Mouse (Mus musculus) embryonic facial prominence, embryonic 12.5 days (tissue): ENCODE results near the gene Dao. TPM values are rescaled to one million over a fixed set of nuclear protein-coding genes. Genes with fewer than 3 reads are reported as not detected.

Experiments
- ATAC-seq: fragments of 200-750 bp; cut with Nextera tagmentation; 2 replicates; pipeline ENCODE4 v1.8.0; 2017; ENCODE audit not compliant: insufficient number of reproducible peaks, insufficient read depth, low FRiP score, low TSS enrichment
- H3K27ac ChIP-seq: fragments of 300-500 bp; sonication (generic); 2 replicates; pipeline ENCODE4 v1.5.1; 2016; ENCODE audit warnings: mild to moderate bottlenecking
- H3K27me3 ChIP-seq: fragments of 300-500 bp; sonication (generic); 2 replicates; pipeline ENCODE4 v1.6.1; 2016; ENCODE audit warnings: mild to moderate bottlenecking, moderate library complexity
- H3K36me3 ChIP-seq: fragments of 300-500 bp; sonication (generic); 2 replicates; pipeline ENCODE4 v1.6.1; 2016; ENCODE audit warnings: mild to moderate bottlenecking
- H3K4me1 ChIP-seq: fragments of 300-500 bp; sonication (generic); 2 replicates; pipeline ENCODE4 v1.6.1; 2016
- H3K4me2 ChIP-seq: fragments of 300-500 bp; sonication (generic); replicated peaks from 2 replicates; pipeline ENCODE4 v1.6.1; 2016; ENCODE audit warnings: mild to moderate bottlenecking, moderate library complexity
- H3K4me3 ChIP-seq: fragments of 300-500 bp; sonication (generic); 2 replicates; pipeline ENCODE4 v1.5.1; 2016; ENCODE audit warnings: mild to moderate bottlenecking
- H3K9ac ChIP-seq: fragments of 300-500 bp; sonication (generic); 2 replicates; pipeline ENCODE4 v1.6.1; 2016; ENCODE audit warnings: mild to moderate bottlenecking, moderate library complexity
- H3K9me3 ChIP-seq: fragments of 300-500 bp; sonication (generic); 2 replicates; pipeline ENCODE4 v1.6.1; 2016; ENCODE audit warnings: mild to moderate bottlenecking, moderate library complexity
- WGBS: fragments of 180-500 bp; shearing (Covaris S2); methylation state at CpG from one replicate; pipeline ENCODE4 v1.1.7; 2016; 5-methylcytosine and 5-hydroxymethylcytosine counted together
- polyA plus RNA-seq: library from polyadenylated mRNA; unstranded; fragments of >200 nt; fragmentation: Nextera tagmentation; extraction: Ambion mirVana; gene quantifications from 2 replicates; pipeline ENCODE4 v1.2.1, GENCODE M21; 2016

The Dao gene
- polyA plus RNA-seq, 1 experiment from 2014 or later, result not detected

GRCm38 (mm10) chr5:113971434-113971960 is 32.0 kb upstream of the Dao start:
- ATAC-seq, result no peak
- Histone ChIP-seq H3K4me1 (peaks cover 32% of the 10 kb centered on the region), H3K27ac (no peak overlapping the region), H3K4me3 (no peak overlapping the region), H3K9ac (no peak overlapping the region), H3K27me3 (no peaks in the 10 kb centered on the region), H3K9me3 (no peaks in the 10 kb centered on the region), H3K4me2 (no peak overlapping the region), H3K36me3 (peaks cover 30% of the 10 kb centered on the region)
- WGBS, result 71% methylated on average over 10 of the region's 10 CpGs

DNA sequence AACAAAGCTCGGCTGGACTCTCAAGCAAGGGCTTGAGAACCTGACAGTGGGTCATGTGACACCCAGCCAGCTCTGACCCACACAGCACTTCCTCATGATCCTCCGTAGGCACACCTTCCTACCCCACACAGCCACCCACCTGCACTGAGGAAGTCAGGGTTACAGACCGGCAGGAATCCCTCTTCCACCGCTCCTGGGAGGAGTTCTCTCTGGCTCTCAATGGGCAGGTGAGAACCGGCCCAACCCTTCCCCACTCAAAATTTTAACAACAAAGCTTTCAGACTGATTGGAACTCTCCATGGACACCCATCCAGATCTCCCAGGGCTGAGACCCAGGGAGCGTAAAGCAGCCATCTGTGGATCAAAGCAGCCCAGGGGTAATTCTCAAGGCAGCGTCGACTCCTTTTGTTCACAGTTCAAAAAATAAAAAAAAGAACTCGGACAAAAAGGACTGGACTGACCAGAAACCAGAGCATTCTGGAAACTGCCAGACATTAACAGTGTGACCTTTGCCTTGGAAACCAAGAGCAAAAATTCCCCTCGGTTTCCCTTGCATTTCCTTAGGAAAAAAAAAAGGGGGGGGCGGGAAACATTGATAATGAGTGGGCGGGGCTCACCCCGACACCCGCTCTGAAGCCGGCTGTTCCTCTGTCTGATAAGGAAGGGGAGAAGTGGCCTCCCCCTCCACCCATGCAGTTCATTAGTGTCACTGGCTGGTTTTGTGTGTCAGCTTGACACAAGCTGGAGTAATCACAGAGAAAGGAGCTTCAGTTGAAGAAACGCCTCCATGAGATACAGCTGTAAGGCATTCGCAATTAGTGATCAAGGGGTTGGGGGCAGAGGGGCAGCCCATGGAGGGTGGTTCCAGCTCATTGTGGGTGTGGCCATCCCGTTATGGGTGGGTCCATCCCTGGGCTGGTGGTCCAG is 30.7 kb upstream of the Dao start:
- no peak overlapping the region for H3K4me3 ChIP-seq
- H3K27me3 ChIP-seq, result no peaks in the 10 kb centered on the region
- WGBS, result 26% methylated on average over 18 of the region's 18 CpGs
- 0 out of 2 replicates have a peak overlapping the region, but pooled peaks have one; percentile 54 for H3K27ac ChIP-seq
- no peaks in the 10 kb centered on the region for H3K9me3 ChIP-seq
- peaks cover 39% of the 10 kb centered on the region for H3K36me3 ChIP-seq
- H3K4me1 ChIP-seq, result peaks cover 32% of the 10 kb centered on the region
- no peak overlapping the region for H3K4me2 ChIP-seq
- no peak overlapping the region for H3K9ac ChIP-seq
- ATAC-seq, result peak; percentile 42; the same call in 1 of the 2 replicates

DNA sequence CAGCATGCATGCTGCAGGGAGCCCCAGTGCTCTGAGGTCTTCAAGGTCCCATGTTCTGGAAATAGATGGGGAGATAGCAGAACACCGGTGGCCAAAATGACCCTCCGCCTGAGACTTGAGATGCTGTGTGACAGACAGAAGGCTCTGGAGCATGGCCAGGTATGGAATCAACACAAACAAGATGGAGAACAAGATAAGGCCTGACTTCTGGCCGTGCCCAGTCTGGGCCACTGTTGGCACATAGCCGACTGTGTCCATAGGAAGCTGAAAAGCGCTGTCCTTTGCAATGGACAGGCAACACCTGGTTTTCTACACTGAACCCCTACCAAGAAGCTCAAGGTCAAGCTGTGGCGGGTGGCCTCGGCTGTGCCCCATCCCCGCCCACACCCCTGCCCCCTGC is 29.7 kb upstream of the Dao start:
- H3K9ac ChIP-seq, result no peak overlapping the region
- peaks cover 38% of the 10 kb centered on the region for H3K36me3 ChIP-seq
- no peaks in the 10 kb centered on the region for H3K9me3 ChIP-seq
- no peak overlapping the region for H3K27ac ChIP-seq
- 82% methylated on average over 8 of the region's 8 CpGs for WGBS
- no peaks in the 10 kb centered on the region for H3K27me3 ChIP-seq
- peaks cover 32% of the 10 kb centered on the region for H3K4me1 ChIP-seq
- no peak for ATAC-seq
- no peak overlapping the region for H3K4me2 ChIP-seq
- H3K4me3 ChIP-seq, result no peak overlapping the region

- Histone ChIP-seq H3K9me3 (no peaks in the 10 kb centered on the region), H3K4me1 (peaks cover 32% of the 10 kb centered on the region), H3K4me3 (no peak overlapping the region), H3K27ac (0 out of 2 replicates have a peak overlapping the region, but pooled peaks have one; percentile 17), H3K9ac (no peak overlapping the region), H3K27me3 (no peaks in the 10 kb centered on the region), H3K4me2 (no peak overlapping the region), H3K36me3 (peaks cover 30% of the 10 kb centered on the region)
- no peak for ATAC-seq
- 47% methylated on average over 15 of the region's 15 CpGs for WGBS
These were observed 28.9 kb upstream of the Dao start for GRCm38 (mm10) chr5:113974576-113974975.

DNA sequence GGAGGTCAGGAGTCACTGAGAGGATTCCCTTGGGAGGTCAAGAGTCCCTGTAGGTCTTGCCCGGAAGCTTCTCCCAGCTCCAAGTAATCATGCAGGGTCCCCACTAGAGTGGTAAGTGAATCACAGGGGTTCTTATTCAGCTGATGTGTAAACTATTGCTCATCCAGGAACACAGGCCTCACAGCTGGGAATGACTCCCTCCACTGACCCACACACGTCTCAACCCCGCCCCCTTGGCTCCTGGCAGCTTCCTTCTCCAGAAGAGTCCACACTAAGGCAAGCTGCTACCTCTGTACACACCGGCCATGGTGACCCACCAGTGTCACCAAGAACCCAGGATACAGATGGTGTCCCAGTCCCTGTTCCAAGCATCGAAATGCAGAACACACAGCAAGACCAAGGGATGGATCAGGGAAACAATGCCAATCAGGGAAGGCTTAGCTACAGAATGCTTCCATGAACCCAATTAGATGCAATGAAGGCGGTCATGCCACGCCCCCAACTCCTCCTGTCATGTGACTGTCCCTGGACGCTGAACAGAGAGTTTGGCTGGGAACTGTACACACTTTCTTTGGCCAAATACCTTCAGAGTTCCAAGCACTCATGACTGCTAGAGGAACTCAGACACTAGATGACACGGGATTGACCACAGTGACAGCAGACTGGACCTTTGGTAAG is 27.8 kb upstream of the Dao start:
- Histone ChIP-seq H3K27me3 (no peaks in the 10 kb centered on the region), H3K4me2 (no peak overlapping the region), H3K4me1 (peaks cover 36% of the 10 kb centered on the region), H3K9me3 (no peaks in the 10 kb centered on the region), H3K36me3 (peaks cover 21% of the 10 kb centered on the region), H3K27ac (no peak overlapping the region), H3K4me3 (no peak overlapping the region), H3K9ac (no peak overlapping the region)
- ATAC-seq, result no peak
- WGBS, result 69% methylated on average over 9 of the region's 9 CpGs

- WGBS, result 88% methylated on average over 8 of the region's 8 CpGs
- H3K36me3 ChIP-seq, result peaks cover 27% of the 10 kb centered on the region
These were observed 26.9 kb upstream of the Dao start for GRCm38 (mm10) chr5:113976597-113976996.

DNA sequence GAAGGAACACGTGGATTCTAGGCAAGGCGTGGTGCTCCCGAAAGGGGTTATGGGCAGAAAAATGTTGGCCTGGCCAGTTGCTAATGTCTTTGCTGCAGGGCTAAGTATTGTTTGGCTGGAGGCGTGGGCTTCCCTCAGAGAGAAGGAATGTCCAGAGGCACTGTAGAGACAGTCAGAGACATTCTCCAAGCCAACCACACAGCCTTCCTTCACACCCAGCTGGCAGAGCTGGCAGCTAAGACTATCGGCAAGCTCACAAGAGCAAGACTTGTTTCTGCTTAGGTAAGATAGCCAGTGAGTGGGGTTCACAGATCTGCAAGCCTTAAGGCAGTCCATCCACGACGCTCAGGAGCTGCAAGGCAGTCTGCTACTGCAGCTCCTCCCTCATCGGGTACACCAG is 26.2 kb upstream of the Dao start:
- 44% methylated on average over 8 of the region's 8 CpGs for WGBS
- Histone ChIP-seq H3K9me3 (no peaks in the 10 kb centered on the region), H3K27ac (peak overlapping the region; percentile 13; the same call in 1 of the 2 replicates), H3K27me3 (no peaks in the 10 kb centered on the region), H3K4me2 (no peak overlapping the region), H3K4me1 (peaks cover 34% of the 10 kb centered on the region), H3K36me3 (peaks cover 30% of the 10 kb centered on the region), H3K9ac (no peak overlapping the region), H3K4me3 (no peak overlapping the region)
- no peak for ATAC-seq

More at GRCm38 (mm10) chr5:113976597-113976996, 26.9 kb upstream of the Dao start:
- H3K4me2 ChIP-seq, result no peak overlapping the region
- H3K4me3 ChIP-seq, result no peak overlapping the region
- H3K9ac ChIP-seq, result no peak overlapping the region
- H3K27me3 ChIP-seq, result no peaks in the 10 kb centered on the region
- H3K27ac ChIP-seq, result no peak overlapping the region
- no peak for ATAC-seq
- no peaks in the 10 kb centered on the region for H3K9me3 ChIP-seq
- peaks cover 36% of the 10 kb centered on the region for H3K4me1 ChIP-seq

DNA sequence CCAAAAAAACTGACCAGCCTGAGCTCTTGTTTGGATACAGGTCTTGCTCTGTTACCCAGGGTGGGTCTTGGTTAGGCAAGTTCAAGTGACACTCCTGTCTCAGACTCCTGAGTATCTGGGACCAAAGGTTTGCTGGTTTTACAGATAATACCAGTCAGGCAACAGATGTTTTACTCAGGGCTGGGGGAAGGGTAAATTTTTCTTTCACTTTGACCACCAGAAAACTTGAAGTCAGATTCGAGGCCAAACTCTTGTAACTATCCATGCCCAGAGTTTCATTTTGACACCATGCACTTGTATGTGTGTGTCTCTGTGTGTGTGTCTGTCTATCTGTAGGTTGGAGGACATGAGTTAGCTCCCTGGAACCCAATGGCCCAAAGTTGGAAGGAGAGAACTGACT is 23.0 kb upstream of the Dao start:
- Histone ChIP-seq H3K27ac (no peak overlapping the region), H3K27me3 (no peaks in the 10 kb centered on the region), H3K4me2 (no peak overlapping the region), H3K9ac (no peak overlapping the region), H3K4me3 (no peak overlapping the region), H3K9me3 (no peaks in the 10 kb centered on the region), H3K4me1 (peaks cover 9% of the 10 kb centered on the region; the same call in 1 of the 2 replicates), H3K36me3 (peaks cover 37% of the 10 kb centered on the region)
- ATAC-seq, result no peak
- WGBS, result 92% methylated on average over 1 of the region's 1 CpGs

DNA sequence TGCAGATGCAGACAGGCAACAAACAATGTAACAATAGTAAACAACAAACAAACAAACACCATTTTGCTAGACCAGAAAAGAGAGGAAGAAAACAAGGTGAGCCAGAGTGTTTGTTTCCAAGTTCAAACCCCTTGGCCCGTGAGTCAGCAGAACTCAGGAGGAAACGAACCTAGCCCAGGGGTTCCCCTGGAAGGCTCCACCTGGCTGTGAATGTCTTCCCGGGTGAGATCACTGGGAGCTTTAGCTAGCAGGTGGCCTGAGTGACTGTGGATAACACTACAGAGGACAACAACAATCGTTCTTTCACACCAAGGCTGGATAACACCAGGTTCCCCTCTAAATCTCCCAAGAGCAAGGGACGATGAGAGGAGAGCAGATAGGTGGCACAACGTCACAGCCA is 22.3 kb upstream of the Dao start:
- Histone ChIP-seq H3K27ac (no peak overlapping the region), H3K36me3 (peaks cover 37% of the 10 kb centered on the region), H3K4me3 (no peak overlapping the region), H3K4me2 (no peak overlapping the region), H3K9ac (no peak overlapping the region), H3K4me1 (peaks cover 13% of the 10 kb centered on the region; the same call in 1 of the 2 replicates), H3K9me3 (no peaks in the 10 kb centered on the region), H3K27me3 (no peaks in the 10 kb centered on the region)
- 82% methylated on average over 6 of the region's 6 CpGs for WGBS
- ATAC-seq, result no peak

DNA sequence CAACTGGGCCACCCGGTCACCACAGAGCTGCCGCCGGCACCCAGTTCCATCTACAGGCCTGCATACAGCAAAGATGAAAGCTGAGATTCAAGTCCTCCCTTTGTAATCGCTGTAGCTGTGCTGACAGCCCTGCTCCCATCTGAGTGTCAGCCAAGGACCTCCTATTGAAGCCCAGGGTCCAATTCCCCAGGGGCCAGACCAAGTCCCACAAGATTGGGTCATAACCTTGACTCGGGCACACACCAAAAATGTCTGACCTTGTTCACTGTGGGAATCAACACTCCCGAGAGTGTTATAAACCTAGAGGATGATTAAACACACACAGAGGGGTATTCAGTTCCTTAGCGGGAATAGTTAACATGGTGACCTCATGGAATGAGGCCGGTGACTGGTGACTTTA is 21.7 kb upstream of the Dao start:
- 75% methylated on average over 8 of the region's 8 CpGs for WGBS
- no peak for ATAC-seq

DNA sequence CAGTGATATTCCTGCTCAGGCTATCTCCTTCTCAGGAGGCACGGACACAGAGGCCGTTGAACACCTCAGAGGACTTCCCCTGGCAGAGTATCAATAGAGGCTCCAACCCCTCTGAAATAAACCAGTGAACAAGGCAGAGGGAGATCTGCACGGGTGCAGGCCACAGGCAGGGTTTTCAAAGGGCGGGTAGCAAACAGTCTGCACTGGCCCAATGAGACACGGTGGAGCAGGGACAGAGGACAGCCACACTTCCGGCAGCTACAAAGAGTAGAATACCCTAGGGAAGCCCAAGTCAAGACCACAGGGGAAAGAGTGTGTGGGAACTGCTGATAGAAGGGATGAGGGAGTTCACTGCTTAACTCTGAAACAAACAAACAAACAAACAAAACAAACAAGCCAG is 20.0 kb upstream of the Dao start:
- Histone ChIP-seq H3K9ac (no peak overlapping the region), H3K27ac (no peak overlapping the region), H3K27me3 (no peaks in the 10 kb centered on the region), H3K4me1 (peaks cover 20% of the 10 kb centered on the region), H3K4me3 (no peak overlapping the region), H3K36me3 (peaks cover 23% of the 10 kb centered on the region), H3K4me2 (no peak overlapping the region), H3K9me3 (no peaks in the 10 kb centered on the region)
- ATAC-seq, result no peak
- WGBS, result 72% methylated on average over 6 of the region's 6 CpGs

More for the DNA sequence above, 21.7 kb upstream of the Dao start:
- Histone ChIP-seq H3K4me1 (peaks cover 20% of the 10 kb centered on the region), H3K9me3 (no peaks in the 10 kb centered on the region), H3K27me3 (no peaks in the 10 kb centered on the region), H3K4me3 (no peak overlapping the region), H3K4me2 (no peak overlapping the region), H3K9ac (no peak overlapping the region), H3K36me3 (peaks cover 36% of the 10 kb centered on the region), H3K27ac (no peak overlapping the region)
